Mouse (Mus musculus) liver, embryonic 14.5 days (tissue): ENCODE measurements around the gene Fbxo36.

ENCODE experiments used
- CTCF ChIP-seq: IDR thresholded peaks from 2 replicates; pipeline ENCODE4 v1.5.1; 2016; ENCODE audit warnings: antibody characterized with exemption, low read depth, control low read depth
- EP300 ChIP-seq: IDR thresholded peaks from 2 replicates; pipeline ENCODE4 v1.6.1; 2016; ENCODE audit warnings: antibody characterized with exemption, low read depth

GRCm38 (mm10) chr1:84936716-84937510 is 97.3 kb downstream of the Fbxo36 start:
- TF ChIP-seq CTCF = no peak
- no peak for TF ChIP-seq EP300
